Mouse (Mus musculus) adrenal gland, postnatal 10 days (tissue): ENCODE measurements around the gene Gm28230. TPM values are rescaled to one million over a fixed set of nuclear protein-coding genes. Genes with fewer than 3 reads are reported as not detected.

Source experiments
- DNase-seq: peaks from one replicate; pipeline ENCODE4 v3.0.0; 2021; ENCODE audit warnings: mixed read lengths
- total RNA-seq, 2 experiments: library from RNA; stranded (reverse); gene quantifications; 2 replicates each; pipeline ENCODE4 v1.2.3; 2021

Gm28230 gene
- total RNA-seq, 2 experiments from 2014 or later: 0.69 to 1.7 TPM

- peak; percentile 40 for DNase-seq
These were observed 2.1 kb upstream of the Gm28230 start for GRCm38 (mm10) chr2:74724244-74725015.

- no peak for DNase-seq
These were observed 1.4 kb upstream of the Gm28230 start for GRCm38 (mm10) chr2:74725171-74725570.

GRCm38 (mm10) chr2:74726973-74727639 is 578 bp downstream of the Gm28230 start:
- DNase-seq: no peak

DNA sequence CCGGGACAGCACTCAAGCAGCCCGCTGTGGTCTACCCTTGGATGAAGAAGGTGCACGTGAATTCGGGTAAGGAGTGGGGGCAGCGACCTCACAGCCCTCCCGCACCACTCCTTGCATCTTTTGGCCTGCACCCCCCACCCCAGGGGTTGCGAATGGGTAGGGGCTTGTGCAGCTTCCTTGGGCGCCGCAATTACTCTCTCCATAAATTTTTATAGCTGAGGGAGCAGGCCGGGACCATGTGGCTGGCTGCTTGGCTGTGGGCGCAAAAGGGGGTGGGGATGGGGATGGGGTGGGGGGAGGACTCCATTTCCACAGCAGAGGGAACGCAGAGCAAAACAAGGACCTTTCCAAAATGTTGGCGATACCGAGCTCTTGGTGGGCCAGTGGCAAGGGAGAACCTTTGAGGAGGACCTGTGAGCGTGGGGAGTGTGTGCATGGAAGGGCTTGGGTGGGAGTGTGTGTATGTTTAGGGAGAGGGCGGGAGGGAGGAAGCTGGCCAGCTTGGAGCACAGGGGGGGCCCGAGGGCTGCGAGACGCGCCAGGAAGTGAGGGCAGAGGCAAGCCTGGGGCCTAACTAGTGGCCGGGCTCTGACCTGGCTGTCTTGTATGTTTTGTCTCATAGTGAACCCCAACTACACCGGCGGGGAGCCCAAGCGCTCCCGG is 1.2 kb downstream of the Gm28230 start:
- no peak for DNase-seq

DNA sequence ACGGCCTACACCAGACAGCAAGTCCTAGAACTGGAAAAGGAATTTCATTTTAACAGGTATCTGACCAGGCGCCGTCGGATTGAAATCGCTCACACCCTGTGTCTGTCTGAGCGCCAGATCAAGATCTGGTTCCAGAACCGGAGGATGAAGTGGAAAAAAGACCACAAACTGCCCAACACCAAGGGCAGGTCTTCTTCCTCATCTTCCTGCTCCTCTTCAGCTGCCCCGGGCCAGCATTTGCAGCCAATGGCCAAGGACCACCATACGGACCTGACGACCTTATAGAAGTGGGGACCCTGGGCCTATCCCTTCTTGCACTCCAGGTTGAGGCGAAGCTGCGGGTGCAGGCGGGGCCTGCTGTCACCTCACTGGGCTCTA is 1.8 kb downstream of the Gm28230 start:
- no peak for DNase-seq

GRCm38 (mm10) chr2:74730331-74730730 is 3.8 kb downstream of the Gm28230 start:
- DNase-seq: no peak

GRCm38 (mm10) chr2:74731055-74731454 is 4.5 kb downstream of the Gm28230 start:
- no peak for DNase-seq

DNA sequence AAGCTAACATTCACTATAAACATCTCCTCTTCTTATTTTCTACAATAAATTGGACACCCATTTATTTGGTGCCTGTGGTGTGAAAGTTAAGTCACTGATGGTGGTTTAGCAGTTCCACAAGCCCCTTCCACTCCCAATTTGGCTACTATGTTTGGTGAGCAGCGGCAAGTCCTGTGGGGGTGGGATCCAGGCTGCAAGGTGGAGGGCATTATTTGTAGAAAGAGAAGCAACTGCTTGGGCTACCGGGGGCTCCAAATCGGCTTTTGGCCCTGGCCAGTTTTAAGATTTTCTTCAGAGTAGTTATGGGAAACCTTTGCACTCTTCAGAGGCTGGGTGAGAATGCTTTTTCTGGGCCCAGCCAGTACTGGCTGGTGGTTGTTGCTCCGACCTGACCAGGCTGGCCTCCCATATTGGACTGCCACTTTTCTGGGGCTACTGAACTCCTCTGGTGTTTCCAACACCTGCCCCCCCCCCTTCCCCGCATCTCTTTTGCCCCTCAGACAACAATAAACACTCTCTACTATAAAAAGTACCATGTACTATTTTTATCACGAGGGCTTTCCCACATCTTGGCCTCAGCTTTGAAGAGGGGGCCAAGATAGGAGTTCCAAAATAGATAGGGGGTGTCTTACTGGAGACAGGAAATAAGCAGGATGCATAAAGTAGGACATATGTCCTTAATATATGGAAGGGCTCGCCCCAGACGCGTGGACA is 5.4 kb downstream of the Gm28230 start:
- no peak for DNase-seq

- no peak for DNase-seq
These were observed 6.2 kb downstream of the Gm28230 start for GRCm38 (mm10) chr2:74732513-74733316.

DNA sequence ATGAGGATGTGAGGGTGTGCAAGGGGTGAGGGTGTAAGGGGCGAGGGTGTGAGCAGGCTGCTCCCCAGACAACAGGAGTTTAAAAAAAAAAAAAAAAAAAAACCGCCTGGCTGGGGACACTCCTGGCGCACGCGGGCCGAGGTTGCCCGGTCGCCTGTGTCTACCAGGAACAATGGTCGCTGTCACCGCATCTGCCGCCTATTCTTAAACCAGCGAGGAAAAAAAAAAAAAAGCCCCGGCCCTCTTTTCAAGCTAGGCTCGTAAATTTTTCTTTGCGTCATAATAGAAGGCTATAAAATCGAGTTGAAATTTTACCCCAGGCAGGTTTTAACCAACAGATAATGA is 6.8 kb downstream of the Gm28230 start:
- DNase-seq: no peak

- no peak for DNase-seq
These were observed 7.2 kb downstream of the Gm28230 start for GRCm38 (mm10) chr2:74733765-74734164.

DNA sequence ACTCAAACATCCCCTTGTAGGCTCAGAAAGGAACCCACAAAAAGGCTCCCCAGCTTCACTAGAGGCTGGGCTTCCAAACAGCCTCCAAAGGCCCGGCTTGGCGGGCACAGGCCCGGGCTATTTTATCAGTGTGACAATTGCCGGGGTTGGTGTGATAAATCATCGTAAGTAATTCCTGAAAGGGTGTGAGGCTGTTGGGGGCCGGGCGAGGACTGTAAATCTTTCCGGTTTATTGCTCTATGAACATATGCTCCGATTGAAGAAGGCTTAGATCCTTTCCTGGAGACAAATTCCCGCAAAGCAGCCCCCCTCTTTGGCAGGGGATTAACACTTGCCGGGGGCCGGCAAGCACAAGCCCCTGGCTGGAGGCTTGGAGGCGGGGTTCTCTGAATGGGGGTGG is 7.9 kb downstream of the Gm28230 start:
- no peak for DNase-seq

DNA sequence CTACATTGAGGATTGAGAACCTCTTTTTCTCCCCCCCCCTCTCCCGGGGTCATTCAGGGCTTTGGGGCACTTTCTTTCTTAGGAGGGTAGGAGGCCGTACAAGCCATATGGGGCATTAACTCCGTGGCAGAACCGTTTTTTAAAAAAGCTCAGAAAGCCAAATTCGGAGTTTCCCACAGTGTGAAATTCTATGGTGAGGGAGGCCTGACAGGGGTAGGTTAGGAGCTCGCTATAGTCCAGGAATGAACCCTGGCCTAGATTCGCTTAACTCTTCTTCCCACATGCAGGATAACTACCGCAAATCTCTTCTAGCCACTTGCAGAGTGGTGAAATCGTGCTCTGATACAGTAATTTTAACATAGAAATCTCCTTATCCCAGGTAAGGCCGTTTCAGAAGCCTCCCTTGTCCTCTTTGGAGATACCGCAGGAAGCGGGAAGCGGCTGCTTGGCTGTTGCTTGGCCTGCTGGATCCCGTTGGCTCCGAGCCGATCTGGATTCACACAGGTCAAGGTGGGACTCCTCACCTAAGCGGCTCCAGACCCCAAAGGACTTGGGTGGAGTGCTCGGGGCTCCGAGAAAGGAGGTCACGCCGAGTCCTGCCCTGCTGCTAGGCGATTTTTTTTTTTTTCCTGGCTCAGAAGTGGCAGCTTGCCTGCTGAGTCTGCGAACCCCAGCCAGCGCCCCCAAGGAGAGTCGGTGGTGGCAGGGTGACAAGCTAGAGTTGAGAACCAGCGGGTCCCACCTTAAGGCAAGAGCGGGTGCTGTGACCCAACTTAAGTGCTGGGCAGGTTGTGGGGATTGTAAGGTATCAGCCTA is 8.7 kb downstream of the Gm28230 start:
- no peak for DNase-seq

GRCm38 (mm10) chr2:74735851-74736687 is 9.5 kb downstream of the Gm28230 start:
- no peak for DNase-seq

DNA sequence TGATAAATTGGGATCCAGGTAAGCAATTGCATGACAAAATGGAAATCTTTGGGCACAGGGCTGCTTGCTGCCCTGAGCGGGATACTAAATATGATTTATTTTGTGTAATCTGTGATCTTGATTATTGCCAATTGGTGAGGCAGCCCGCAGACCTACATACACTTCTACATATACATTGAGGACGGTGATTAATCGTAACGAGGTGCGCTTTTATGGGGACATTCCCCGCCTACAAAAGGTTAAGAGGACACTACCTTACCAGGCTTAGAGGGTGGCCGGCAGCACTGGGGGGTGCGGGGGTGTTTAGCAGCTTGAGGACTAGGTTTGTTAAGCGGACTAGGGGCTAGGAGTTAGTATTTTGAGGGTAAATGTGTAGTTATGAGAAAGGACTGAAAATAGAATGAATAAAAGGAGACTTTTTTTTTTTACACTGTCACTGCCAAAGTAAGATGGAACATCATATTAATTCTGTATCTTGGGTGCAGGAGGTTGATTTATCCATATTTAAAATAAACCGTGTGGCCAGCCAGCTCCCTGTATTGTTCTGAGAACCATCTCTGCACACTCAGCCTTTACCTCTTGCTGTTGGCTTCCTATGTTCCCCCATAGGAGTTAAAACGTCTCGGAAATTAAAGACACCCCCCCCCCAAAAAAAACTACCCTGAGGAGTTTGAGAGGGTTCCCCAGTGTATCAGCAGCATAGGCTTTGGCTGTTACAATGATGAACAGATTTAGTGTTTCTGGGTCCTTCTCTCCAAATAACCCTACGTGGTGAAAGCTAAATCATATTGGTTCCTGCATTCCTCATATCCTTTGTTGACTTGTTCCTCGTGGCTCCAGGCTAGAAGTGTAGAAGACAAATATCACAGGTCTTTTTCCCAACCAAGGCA is 10.4 kb downstream of the Gm28230 start:
- DNase-seq: no peak

DNA sequence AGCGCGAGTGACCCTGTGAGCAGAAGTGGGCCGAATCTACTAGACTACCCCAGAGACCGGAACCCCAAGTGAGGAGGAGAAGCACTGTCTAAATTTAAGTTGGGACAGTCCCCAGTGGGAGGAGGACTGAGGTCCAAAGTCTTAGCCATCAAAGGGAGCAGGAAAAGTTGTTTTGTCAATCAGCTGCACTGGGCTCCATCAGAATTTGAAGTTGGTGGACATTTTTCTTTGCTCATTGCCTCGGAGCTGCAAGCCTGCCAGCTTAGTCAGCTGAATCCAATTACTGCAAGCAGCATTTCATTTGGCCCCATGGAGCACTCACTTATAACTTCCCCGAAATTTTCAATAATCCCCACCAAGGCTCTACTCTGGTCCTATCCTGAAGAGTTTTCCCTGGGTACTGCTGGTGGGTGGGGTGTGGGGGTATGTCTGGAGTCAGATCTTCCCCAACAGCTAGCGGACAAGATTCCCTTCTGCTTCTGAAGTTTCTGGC is 11.1 kb downstream of the Gm28230 start:
- DNase-seq: no peak

DNA sequence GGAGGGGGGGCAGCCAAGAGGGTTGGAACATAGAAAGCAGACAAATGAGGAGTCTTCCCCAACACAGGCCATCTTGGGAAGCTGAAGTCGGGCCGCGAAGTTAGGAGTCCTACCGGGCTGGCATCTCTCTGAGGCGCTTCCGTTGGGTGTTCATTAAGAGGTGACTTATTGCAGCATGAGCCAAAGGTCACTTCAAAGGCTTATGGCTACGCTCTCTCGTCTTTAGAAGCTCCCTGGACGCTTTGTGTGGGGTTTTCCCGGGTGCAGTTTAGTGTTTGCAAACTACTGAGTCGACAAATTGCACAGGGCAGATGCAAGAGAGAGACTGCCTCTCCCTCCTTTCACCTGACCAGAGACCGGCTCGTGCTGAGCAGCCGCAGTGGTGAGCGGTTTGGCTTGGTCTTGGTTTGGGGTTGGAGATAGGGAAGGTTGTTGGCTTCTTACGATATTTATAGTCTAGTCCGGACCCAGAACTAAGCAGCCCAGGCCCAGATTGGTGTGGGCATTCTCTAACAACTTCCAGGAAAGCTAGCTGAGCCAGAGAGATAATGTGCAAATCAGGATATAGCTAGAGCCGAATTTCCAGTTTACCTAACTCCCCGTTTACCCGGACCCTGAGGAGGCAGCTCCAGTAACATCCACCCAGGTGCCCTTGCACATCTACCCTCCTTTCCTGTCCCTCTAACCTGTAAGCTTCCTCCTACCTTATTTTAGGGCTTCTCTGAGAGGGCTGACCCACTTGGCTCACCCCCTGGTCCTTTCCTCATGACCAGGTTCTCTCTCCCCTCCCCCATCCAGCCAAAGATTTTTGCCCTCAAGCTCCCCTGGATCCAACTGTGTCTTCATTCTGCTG is 12.3 kb downstream of the Gm28230 start:
- no peak for DNase-seq

DNA sequence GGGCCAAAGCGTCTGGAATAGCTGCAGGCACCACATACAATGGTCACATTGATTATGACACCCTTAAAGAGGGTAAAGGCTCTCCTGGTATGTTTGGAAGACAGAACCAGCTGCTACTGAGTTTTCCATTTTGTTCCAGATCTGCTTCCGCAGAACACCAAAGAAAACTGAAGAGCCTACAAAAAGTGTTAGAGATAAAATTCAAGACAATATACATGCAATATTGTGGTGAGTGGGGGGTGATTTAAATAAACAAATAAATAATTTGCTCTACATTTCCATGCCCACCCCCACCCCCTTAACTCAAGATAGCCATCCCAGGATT is 12.9 kb downstream of the Gm28230 start:
- no peak for DNase-seq
